Mouse (Mus musculus): ENCODE data around the gene Bbs9. TPM values are rescaled to one million over a fixed set of nuclear protein-coding genes. Genes with fewer than 3 reads are reported as not detected.
A peak's percentile ranks its signal among the peaks of the same experiment; 100 is the strongest.

Gene Bbs9
- polyA plus RNA-seq, 1 experiment from 2014 or later: 17.4 TPM

DNA sequence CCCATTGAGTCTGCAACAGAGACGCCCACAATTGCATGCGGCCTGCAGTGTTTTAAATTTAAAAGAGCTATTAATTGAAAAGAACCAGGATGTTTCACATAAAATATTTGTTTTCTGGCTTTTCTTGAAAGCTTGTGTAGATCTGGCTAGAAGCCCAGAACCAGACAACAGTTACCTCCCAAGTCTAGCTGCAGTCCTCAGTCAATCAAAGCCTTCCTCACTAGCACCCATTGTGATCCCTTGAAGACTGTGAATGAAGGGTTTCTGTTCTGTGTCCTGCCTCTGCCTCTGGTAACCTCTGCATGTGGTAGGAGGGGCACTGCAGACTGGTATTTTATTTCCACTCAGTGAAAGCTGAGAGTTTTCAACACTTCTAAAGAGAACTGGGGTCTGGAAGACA lies 27.5 kb downstream of the Bbs9 start:
- no peaks in the 10 kb centered on the region for H3K9me3 ChIP-seq (replicated peaks)
- no peaks in the 10 kb centered on the region for H3K4me1 ChIP-seq
- no peak overlapping the region for H3K27ac ChIP-seq (replicated peaks)
- no peak overlapping the region for H3K9ac ChIP-seq (replicated peaks)
- H3K36me3 ChIP-seq: 0 out of 2 replicates have a peak, but pooled peaks cover 3% of the 10 kb centered on the region
- H3K4me3 ChIP-seq (replicated peaks): no peak overlapping the region
- no peaks in the 10 kb centered on the region for H3K27me3 ChIP-seq (replicated peaks)
- WGBS: 65% methylated on average over 2 of the region's 2 CpGs
- H3K4me2 ChIP-seq: no peak overlapping the region
- ATAC-seq (ENCODE audit: low FRiP score): no peak

DNA sequence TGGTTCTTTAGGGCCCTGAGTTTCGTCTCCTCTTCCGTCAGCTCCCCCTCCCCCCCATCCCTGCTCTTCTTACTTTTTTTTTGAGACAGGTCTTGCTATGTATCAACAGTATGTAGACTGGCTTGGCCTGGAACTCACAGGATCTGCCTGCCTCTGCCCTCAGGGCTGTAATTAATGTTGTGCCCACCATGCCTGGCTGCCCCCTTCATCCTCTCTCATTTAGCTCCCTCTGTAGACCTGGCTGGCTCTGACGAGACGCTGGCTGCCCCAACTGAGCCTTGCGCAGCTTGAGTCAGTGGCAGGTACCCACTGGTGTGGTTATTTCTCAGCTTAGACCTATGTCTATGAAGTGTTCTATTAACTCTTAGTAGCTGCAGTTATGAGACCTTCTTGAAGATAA lies 28.1 kb downstream of the Bbs9 start:
- 83% methylated on average over 5 of the region's 5 CpGs for whole genome bisulfite sequencing
- no peaks in the 10 kb centered on the region for H3K27me3 ChIP-seq (replicated peaks)
- H3K36me3 ChIP-seq: 0 out of 2 replicates have a peak, but pooled peaks cover 3% of the 10 kb centered on the region
- no peaks in the 10 kb centered on the region for H3K9me3 ChIP-seq (replicated peaks)
- H3K4me1 ChIP-seq: no peaks in the 10 kb centered on the region
- no peak for ATAC-seq (ENCODE audit: low FRiP score)
- no peak overlapping the region for H3K9ac ChIP-seq (replicated peaks)
- no peak overlapping the region for H3K4me3 ChIP-seq (replicated peaks)
- no peak overlapping the region for H3K27ac ChIP-seq (replicated peaks)
- H3K4me2 ChIP-seq: no peak overlapping the region

DNA sequence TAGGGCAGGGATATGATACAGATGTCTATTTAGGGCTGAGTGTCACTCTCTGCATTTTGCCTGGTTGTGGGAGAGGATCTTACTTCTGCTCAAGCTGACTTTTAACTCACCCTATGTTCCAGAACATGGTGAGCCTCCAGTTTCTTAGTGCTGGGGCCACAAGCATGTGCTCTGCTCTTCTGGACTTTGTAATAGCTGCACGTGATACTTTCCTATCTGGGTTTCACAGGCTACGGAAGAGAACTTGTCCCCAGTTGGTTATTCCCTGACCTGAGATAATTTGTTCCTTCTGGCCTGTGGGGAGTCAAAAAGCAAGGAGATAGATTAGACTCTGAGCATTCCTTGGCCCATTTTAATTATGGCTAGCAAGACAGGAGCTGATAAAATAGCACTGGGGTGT lies 30.1 kb downstream of the Bbs9 start:
- no peak overlapping the region for H3K9ac ChIP-seq (replicated peaks)
- H3K36me3 ChIP-seq: no peaks in the 10 kb centered on the region
- no peak overlapping the region for H3K4me2 ChIP-seq
- no peaks in the 10 kb centered on the region for H3K9me3 ChIP-seq (replicated peaks)
- no peak for ATAC-seq (ENCODE audit: low FRiP score)
- 100% methylated on average over 2 of the region's 2 CpGs for WGBS
- no peak overlapping the region for H3K4me3 ChIP-seq (replicated peaks)
- H3K4me1 ChIP-seq: no peaks in the 10 kb centered on the region
- H3K27me3 ChIP-seq (replicated peaks): no peaks in the 10 kb centered on the region
- H3K27ac ChIP-seq (replicated peaks): no peak overlapping the region

DNA sequence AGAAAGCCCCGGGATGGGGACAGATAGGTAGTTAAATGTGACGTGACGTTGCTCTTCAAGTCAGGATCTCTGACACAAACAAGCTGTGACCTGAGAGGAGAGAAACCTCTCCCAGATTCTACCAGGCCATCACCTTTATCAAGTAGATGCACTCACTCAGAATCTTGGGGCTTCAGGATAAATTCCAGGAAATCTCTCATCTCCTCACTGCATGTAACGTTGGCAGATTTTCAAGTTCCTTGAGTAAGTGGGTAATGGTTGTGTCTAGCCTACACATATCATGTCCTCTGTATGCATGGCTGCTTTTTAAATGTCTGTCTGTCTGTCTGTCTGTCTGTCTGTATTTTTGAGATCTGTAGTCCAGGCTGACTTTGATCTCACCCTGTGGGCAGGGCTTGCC lies 39.6 kb downstream of the Bbs9 start:
- H3K36me3 ChIP-seq: no peaks in the 10 kb centered on the region; the same call in 1 of the 2 replicates
- no peaks in the 10 kb centered on the region for H3K9me3 ChIP-seq (replicated peaks)
- no peak overlapping the region for H3K9ac ChIP-seq (replicated peaks)
- 96% methylated on average over 4 of the region's 4 CpGs for WGBS
- H3K27me3 ChIP-seq (replicated peaks): no peaks in the 10 kb centered on the region
- no peak overlapping the region for H3K4me3 ChIP-seq (replicated peaks)
- H3K4me1 ChIP-seq: no peaks in the 10 kb centered on the region
- no peak for ATAC-seq (ENCODE audit: low FRiP score)
- no peak overlapping the region for H3K27ac ChIP-seq (replicated peaks)
- no peak overlapping the region for H3K4me2 ChIP-seq

DNA sequence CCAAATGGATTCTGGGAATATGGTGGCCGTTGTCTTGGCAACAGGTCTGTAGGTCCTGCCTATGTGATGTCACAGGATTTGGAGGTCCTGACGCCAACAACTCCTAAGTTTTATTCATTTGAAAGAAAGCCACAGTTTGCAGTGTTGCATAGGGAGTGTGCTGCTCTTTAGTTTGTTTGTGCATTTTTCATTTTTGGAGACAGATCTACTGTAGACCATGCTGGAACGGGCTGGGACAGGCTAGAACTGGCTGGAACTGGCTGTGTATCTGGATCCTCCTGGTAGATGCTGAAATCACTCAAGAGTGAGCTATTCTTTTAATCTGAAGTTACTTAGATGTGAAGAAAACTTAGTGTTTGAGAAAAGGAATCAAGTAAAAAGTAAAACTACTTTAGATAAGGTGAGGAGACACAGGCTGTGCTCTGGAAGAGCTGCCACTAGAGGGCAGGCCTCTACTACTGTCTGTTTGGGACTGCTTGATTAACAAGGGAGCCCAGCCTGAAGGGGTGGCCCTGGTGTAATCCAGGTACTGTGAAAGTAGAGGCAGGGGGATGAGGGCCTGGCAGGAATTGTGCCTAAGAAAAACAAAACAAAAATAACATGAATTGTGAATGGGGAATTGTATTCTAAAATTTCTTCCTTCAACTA lies 43.0 kb downstream of the Bbs9 start:
- no peaks in the 10 kb centered on the region for H3K27me3 ChIP-seq (replicated peaks)
- no peaks in the 10 kb centered on the region for H3K4me1 ChIP-seq
- H3K9me3 ChIP-seq (replicated peaks): no peaks in the 10 kb centered on the region
- no peak overlapping the region for H3K27ac ChIP-seq (replicated peaks)
- WGBS: 93% methylated on average over 3 of the region's 3 CpGs
- no peak overlapping the region for H3K4me2 ChIP-seq
- H3K9ac ChIP-seq (replicated peaks): no peak overlapping the region
- H3K4me3 ChIP-seq (replicated peaks): no peak overlapping the region
- ATAC-seq (ENCODE audit: low FRiP score): peak; percentile 79; the same call in 1 of the 2 replicates
- no peaks in the 10 kb centered on the region; the same call in 1 of the 2 replicates for H3K36me3 ChIP-seq

DNA sequence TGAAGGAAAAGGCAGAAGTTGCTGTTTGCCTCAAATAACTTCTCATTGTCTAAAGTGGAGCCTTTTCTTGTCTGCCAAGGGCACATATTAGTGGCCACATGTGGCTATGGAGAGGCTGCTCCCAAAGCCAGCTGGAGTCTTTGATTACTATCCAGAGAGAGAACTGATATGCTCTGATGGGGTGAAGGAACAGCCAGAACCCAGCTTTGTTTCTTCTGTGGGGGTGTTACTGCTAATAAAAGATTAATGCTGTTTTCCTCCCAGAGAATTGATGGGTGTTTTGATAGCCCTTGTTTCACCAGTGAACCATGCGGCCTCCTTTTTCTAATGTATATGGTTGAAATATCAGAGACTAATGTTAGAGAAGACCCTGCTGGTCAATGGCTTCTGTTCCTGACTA lies 47.9 kb downstream of the Bbs9 start:
- no peak overlapping the region for H3K4me3 ChIP-seq (replicated peaks)
- no peak overlapping the region for H3K9ac ChIP-seq (replicated peaks)
- no peaks in the 10 kb centered on the region for H3K9me3 ChIP-seq (replicated peaks)
- 95% methylated on average over 1 of the region's 1 CpGs for WGBS
- no peak for ATAC-seq (ENCODE audit: low FRiP score)
- no peaks in the 10 kb centered on the region for H3K4me1 ChIP-seq
- H3K27ac ChIP-seq (replicated peaks): no peak overlapping the region
- no peak overlapping the region for H3K4me2 ChIP-seq
- no peaks in the 10 kb centered on the region for H3K36me3 ChIP-seq
- no peaks in the 10 kb centered on the region for H3K27me3 ChIP-seq (replicated peaks)

DNA sequence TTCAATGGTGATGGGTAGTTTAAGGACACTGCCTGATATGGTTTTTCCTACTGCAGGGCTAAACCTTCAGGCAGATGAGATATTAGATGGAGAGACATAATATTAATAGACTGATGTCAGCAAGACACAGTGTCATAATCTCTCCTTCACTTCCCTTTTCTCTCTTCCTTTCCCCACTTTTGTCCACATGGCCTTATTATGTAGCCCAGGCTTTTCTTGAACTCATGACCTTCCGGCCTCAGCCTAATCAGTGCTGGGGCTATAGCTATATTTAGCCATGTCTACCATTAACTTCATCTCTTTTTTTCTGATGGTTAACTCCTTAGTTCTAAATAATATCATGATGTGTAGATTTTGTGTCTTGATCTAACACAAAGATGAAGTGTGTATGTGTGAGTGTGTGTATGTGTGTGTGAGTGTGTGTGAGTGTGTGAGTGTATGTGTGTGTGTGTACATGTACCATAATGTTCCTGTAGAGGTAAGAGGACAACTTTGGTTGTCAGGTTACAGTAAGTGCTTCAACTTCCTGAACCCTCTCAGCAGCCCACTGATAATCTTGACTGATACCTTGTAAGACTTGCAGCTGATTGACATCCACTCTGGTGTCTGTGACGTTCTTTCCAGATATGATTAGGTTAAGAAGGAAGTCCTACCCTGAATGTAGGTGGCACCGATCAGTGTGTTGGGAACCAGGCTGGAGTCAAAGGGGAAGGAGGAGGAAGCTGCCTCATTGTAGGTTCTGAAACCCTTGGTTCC lies 55.4 kb downstream of the Bbs9 start:
- Histone ChIP-seq H3K27ac (replicated peaks) (no peak overlapping the region), H3K4me3 (replicated peaks) (no peak overlapping the region), H3K36me3 (no peaks in the 10 kb centered on the region), H3K9me3 (replicated peaks) (no peaks in the 10 kb centered on the region), H3K9ac (replicated peaks) (no peak overlapping the region), H3K4me1 (no peaks in the 10 kb centered on the region), H3K27me3 (replicated peaks) (no peaks in the 10 kb centered on the region), H3K4me2 (no peak overlapping the region)
- no peak for ATAC-seq (ENCODE audit: low FRiP score)
- 91% methylated on average over 3 of the region's 3 CpGs for WGBS

DNA sequence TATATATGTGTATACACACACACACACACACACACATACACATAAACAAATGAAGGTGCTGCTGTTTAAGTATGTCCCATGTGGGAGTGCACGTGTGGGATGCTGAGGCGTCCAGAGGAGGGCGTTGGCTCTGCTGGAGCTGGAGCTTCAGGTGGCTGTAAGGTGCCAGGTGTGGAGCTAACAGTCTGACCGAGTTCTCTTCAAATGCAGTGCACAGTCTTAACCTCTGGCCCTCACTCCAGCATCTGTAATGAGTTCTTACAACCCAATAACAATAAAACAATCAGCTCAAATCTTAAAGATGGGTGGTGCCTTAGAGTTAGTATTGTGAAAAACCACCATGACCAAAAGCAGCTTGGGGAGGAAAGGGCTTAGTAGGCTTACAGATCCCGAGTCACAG lies 56.6 kb downstream of the Bbs9 start:
- H3K27ac ChIP-seq (replicated peaks): no peak overlapping the region
- H3K4me3 ChIP-seq (replicated peaks): no peak overlapping the region
- no peak overlapping the region for H3K4me2 ChIP-seq
- no peak for ATAC-seq (ENCODE audit: low FRiP score)
- H3K9me3 ChIP-seq (replicated peaks): no peaks in the 10 kb centered on the region
- no peaks in the 10 kb centered on the region for H3K4me1 ChIP-seq
- WGBS: 55% methylated on average over 5 of the region's 5 CpGs
- H3K36me3 ChIP-seq: no peaks in the 10 kb centered on the region
- H3K27me3 ChIP-seq (replicated peaks): no peaks in the 10 kb centered on the region
- H3K9ac ChIP-seq (replicated peaks): no peak overlapping the region

DNA sequence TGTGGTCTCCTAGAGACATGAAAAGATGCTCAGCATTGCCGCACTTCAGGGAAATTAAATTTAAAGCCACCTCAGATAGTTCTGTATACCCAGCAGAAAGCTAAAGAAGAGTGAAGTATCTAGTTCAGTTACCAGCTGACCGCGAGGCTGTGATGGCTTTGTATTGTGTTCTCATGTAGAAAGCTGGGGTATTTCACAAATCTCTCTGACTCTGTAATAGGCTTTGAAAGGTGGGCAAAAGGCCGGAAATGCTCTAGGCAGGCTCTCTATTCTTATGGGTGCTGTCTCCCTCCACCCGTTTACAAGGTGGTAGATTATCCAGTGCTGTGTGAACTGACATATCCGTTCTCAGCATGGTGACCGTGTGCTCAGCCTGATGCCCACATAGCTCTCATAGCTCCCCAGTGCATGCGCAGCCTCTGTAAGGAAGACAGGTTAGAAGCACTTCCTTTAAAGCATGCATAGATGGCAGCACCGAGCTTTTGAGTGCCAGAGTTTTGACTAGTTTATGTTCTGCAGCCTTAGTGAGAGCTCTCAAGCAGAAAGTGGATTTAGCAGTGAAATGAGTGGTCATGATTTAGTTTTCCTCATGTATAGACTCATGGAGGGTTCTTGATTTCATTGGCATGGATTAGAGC lies 57.4 kb downstream of the Bbs9 start:
- Histone ChIP-seq H3K27me3 (replicated peaks) (no peaks in the 10 kb centered on the region), H3K9me3 (replicated peaks) (no peaks in the 10 kb centered on the region), H3K36me3 (no peaks in the 10 kb centered on the region), H3K4me2 (no peak overlapping the region), H3K27ac (replicated peaks) (no peak overlapping the region), H3K4me3 (replicated peaks) (no peak overlapping the region), H3K4me1 (no peaks in the 10 kb centered on the region), H3K9ac (replicated peaks) (no peak overlapping the region)
- 57% methylated on average over 9 of the region's 9 CpGs for WGBS
- peak; percentile 80 for ATAC-seq (ENCODE audit: low FRiP score)

DNA sequence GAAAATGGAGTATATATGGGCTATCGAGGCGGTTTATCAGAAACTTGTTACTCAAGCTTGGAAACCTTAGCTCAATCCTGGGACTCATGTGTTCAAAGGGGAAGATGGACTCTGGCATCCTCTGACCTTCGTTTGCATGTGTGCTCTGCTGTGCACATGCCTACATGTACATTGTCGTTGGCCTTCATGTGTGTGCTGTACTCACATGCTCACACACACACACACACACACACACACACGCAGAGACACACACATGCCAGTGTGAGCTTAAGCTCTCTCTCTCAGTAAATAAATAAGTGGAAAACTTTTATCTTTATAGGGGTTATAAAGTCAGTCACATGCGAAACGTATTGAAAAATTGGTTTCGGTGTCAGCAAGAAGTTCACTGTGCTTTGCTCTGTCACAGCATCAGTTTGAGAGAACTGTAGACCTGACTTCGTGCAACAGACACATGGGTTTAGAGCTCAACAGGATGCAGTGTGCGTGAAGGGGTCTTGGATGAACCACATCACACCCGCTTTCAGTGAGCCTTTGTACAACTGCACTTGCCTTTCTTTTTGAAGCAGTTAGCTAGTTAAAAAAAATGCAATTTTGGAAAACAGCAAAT lies 62.4 kb downstream of the Bbs9 start:
- Histone ChIP-seq H3K27me3 (replicated peaks) (no peaks in the 10 kb centered on the region), H3K4me2 (no peak overlapping the region), H3K4me1 (0 out of 2 replicates have a peak, but pooled peaks cover 3% of the 10 kb centered on the region), H3K9me3 (replicated peaks) (no peaks in the 10 kb centered on the region), H3K27ac (replicated peaks) (no peak overlapping the region), H3K9ac (replicated peaks) (no peak overlapping the region), H3K4me3 (replicated peaks) (no peak overlapping the region), H3K36me3 (no peaks in the 10 kb centered on the region)
- 90% methylated on average over 11 of the region's 11 CpGs for WGBS
- no peak for ATAC-seq (ENCODE audit: low FRiP score)

DNA sequence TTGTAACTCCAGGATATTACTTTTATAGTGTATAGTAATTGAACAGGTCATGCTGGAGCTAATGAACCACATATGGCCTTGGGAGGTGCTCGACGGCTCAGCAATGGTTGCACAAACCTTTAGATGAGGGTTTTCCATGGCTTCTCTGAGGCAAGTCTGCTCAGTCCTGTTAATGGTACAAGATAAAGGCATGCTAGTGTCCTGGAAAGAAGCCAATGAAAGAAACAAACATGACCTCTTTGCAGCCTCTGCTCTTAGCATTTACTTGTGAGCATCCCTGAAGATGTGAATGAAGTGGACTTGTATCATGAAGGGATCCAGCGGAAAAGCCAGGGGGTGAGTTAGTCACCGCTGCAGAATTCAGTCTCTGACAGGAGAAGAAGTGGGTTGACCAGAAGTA lies 64.0 kb downstream of the Bbs9 start:
- H3K9ac ChIP-seq (replicated peaks): no peak overlapping the region
- H3K9me3 ChIP-seq (replicated peaks): no peaks in the 10 kb centered on the region
- H3K4me2 ChIP-seq: no peak overlapping the region
- H3K4me3 ChIP-seq (replicated peaks): no peak overlapping the region
- H3K27me3 ChIP-seq (replicated peaks): no peaks in the 10 kb centered on the region
- no peak overlapping the region for H3K27ac ChIP-seq (replicated peaks)
- ATAC-seq (ENCODE audit: low FRiP score): no peak
- H3K4me1 ChIP-seq: 0 out of 2 replicates have a peak, but pooled peaks cover 3% of the 10 kb centered on the region
- WGBS: 78% methylated on average over 4 of the region's 4 CpGs
- no peaks in the 10 kb centered on the region for H3K36me3 ChIP-seq
